Mouse (Mus musculus) testis, adult 2 months (tissue): ENCODE data around the gene Junb.

Experiments
- CTCF ChIP-seq: fragments of 200-500 bp; IDR thresholded peaks from 2 replicates; pipeline ENCODE4 v1.5.1; 2012; ENCODE audit warnings: low read depth, mild to moderate bottlenecking, inconsistent platforms, low read length, moderate library complexity; ENCODE audit not compliant: control insufficient read depth, insufficient read depth, insufficient replicate concordance
- POLR2A ChIP-seq: fragments of 200-500 bp; IDR thresholded peaks from 2 replicates; pipeline ENCODE4 v1.6.1; 2012; ENCODE audit warnings: low read depth, mild to moderate bottlenecking, inconsistent platforms, low read length, moderate library complexity; ENCODE audit not compliant: control insufficient read depth

DNA sequence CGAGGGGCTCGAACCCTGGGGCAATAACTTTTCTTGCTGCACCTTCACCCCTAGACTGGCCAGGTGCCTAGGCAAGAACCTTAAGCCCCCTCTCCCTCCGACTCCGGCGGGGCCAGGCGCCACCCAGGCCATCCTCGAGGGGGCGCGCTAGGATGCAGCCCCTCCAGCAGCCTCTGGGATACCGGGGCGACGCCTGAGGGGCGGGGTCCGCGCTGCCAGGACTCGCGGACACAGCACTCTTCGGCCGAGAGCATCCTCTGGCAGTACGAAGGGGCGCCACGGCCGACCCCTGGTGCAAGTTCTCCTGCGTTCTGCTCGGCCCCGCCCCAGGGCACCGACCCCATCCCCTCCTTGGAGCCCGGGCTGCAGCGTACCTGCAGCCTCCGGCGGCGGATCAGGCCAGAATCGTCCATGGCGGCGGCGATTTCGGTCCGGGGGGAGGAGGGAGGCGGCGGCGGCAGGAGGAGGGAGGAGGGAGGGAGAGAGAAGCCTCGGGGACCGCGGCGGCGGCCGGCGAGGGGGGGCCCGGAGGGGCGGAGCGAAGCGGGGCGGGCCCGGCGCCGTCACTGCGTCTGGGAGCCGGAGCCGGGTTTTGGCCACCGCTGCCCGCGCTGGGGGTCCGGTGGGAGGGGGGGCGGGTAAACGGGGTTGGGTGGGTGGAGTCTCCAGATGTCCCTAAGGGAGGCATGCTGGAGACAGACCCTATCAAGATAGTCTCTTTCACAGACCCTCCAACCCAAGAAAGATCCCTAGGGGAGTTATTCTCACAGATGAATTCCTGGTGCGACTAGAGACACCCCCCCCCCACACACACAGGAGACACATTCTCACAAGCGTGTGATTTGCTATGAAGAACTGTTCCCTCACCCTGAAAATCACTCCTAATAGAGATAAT, 32.6 kb downstream of the Junb start:
- TF ChIP-seq CTCF (peak; percentile 26; the same call in 1 of the 2 replicates), POLR2A (no peak)
